Mouse (Mus musculus) hindbrain, embryonic 13.5 days (tissue): Measurements from ENCODE around the gene Six1. TPM values are rescaled to one million over a fixed set of nuclear protein-coding genes. Genes with fewer than 3 reads are reported as not detected.
"Not testable (repeated sequence)": the region's sequence is repeated elsewhere in the genome, so short reads cannot be mapped to it uniquely, and the experiment has no call there.

Experiments
- ATAC-seq: fragments of 200-750 bp; cut with Nextera tagmentation; 2 replicates; pipeline ENCODE4 v1.8.0; 2017; ENCODE audit warnings: moderate TSS enrichment; ENCODE audit not compliant: low FRiP score
- H3K27ac ChIP-seq: fragments of 300-500 bp; sonication (generic); 2 replicates; pipeline ENCODE4 v1.5.1; 2015; ENCODE audit warnings: inconsistent platforms, mild to moderate bottlenecking, moderate library complexity
- H3K27me3 ChIP-seq: fragments of 300-500 bp; sonication (generic); 2 replicates; pipeline ENCODE4 v1.6.1; 2015; ENCODE audit warnings: mild to moderate bottlenecking, inconsistent platforms
- H3K36me3 ChIP-seq: fragments of 300-500 bp; sonication (generic); 2 replicates; pipeline ENCODE4 v1.6.1; 2015; ENCODE audit warnings: mild to moderate bottlenecking, inconsistent platforms
- H3K4me1 ChIP-seq: fragments of 300-500 bp; sonication (generic); replicated peaks from 2 replicates; pipeline ENCODE4 v1.6.1; 2015; ENCODE audit warnings: inconsistent platforms
- H3K4me2 ChIP-seq: fragments of 300-500 bp; sonication (generic); 2 replicates; pipeline ENCODE4 v1.6.1; 2015; ENCODE audit warnings: inconsistent platforms, mild to moderate bottlenecking, moderate library complexity
- H3K4me3 ChIP-seq: fragments of 300-500 bp; sonication (generic); 2 replicates; pipeline ENCODE4 v1.5.1; 2015; ENCODE audit warnings: mild to moderate bottlenecking, inconsistent platforms
- H3K9ac ChIP-seq: fragments of 300-500 bp; sonication (generic); 2 replicates; pipeline ENCODE4 v1.6.1; 2015; ENCODE audit warnings: mild to moderate bottlenecking, inconsistent platforms
- H3K9me3 ChIP-seq: fragments of 300-500 bp; sonication (generic); 2 replicates; pipeline ENCODE4 v1.6.1; 2016; ENCODE audit warnings: inconsistent platforms
- WGBS: fragments of 180-500 bp; shearing (Covaris S2); methylation state at CpG from one replicate; pipeline ENCODE4 v1.1.7; 2015; 5-methylcytosine and 5-hydroxymethylcytosine counted together
- polyA plus RNA-seq: library from polyadenylated mRNA; unstranded; fragments of >200 nt; fragmentation: Nextera tagmentation; extraction: Ambion mirVana; gene quantifications from 2 replicates; pipeline ENCODE4 v1.2.1, GENCODE M21; 2015

The Six1 gene
- polyA plus RNA-seq, 1 experiment from 2014 or later = 2.6 TPM

- Histone ChIP-seq H3K27ac (no peak overlapping the region), H3K4me2 (no peak overlapping the region), H3K4me1 (no peaks in the 10 kb centered on the region), H3K4me3 (no peak overlapping the region), H3K9me3 (no peaks in the 10 kb centered on the region), H3K27me3 (0 out of 2 replicates have a peak, but pooled peaks cover 5% of the 10 kb centered on the region), H3K36me3 (no peaks in the 10 kb centered on the region), H3K9ac (no peak overlapping the region)
- no peak for ATAC-seq
- 85% methylated on average over 4 of the region's 4 CpGs for WGBS
Measured at GRCm38 (mm10) chr12:73014311-73014710, 39.4 kb downstream of the Six1 start.

DNA sequence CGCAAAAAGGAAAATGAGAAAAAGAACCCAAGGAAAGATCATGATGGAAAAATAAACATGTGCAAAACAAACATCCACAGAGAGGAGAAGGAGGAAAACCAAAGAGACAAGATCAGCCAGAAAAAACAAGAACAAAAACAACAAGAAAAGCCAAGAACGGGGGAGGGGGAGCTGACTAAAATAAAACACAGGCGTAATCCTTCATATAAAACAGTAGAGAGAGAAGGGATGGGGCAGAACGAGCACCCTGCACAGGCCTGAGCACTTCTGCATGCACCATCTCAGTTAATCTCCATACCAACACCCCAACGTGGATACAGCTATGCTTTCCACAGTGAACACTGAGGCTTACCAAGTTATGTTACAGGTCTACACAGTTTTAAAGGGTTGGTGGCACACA, 40.9 kb downstream of the Six1 start:
- no peak overlapping the region for H3K9ac ChIP-seq
- no peaks in the 10 kb centered on the region for H3K9me3 ChIP-seq
- H3K4me3 ChIP-seq = no peak overlapping the region
- H3K36me3 ChIP-seq = no peaks in the 10 kb centered on the region
- H3K4me2 ChIP-seq = no peak overlapping the region
- H3K4me1 ChIP-seq = no peaks in the 10 kb centered on the region
- ATAC-seq = no peak
- WGBS = 70% methylated on average over 5 of the region's 5 CpGs
- H3K27me3 ChIP-seq = no peaks in the 10 kb centered on the region
- H3K27ac ChIP-seq = no peak overlapping the region

DNA sequence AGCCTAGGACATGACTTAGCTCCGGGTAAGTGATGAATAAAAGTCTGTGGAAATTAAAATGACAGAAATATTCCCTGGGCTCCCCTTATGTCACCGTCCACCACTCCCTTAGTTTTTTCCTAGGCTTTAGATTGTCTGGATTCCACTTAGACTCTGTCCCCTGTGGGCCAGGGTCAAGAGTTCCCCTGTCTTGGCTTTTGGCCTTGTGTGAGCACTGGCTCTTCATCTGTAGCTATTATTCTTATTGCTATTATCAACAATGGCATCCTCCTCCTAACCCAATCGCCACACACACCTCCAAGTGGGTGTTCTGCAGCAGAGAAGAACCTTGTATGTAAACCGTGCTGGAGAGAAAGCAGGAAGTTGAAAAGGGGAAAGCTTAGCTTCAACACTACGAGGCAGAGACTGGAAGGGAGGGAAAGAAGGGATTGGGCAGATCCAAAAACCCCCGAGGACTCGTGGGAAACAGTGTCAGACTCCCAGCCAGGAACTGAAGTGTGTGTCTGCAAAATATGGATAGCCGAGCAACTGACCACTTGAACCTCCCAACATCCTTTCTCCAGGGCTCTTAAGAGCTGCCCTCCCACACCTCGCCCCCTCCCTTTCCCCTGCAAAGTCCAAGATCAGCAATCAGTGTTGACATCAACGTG, 41.4 kb downstream of the Six1 start:
- H3K36me3 ChIP-seq = no peaks in the 10 kb centered on the region
- ATAC-seq = no peak
- no peak overlapping the region for H3K9ac ChIP-seq
- no peak overlapping the region for H3K27ac ChIP-seq
- no peak overlapping the region for H3K4me2 ChIP-seq
- WGBS = 62% methylated on average over 10 of the region's 10 CpGs
- H3K9me3 ChIP-seq = no peaks in the 10 kb centered on the region
- no peaks in the 10 kb centered on the region for H3K27me3 ChIP-seq
- no peaks in the 10 kb centered on the region for H3K4me1 ChIP-seq
- H3K4me3 ChIP-seq = no peak overlapping the region

DNA sequence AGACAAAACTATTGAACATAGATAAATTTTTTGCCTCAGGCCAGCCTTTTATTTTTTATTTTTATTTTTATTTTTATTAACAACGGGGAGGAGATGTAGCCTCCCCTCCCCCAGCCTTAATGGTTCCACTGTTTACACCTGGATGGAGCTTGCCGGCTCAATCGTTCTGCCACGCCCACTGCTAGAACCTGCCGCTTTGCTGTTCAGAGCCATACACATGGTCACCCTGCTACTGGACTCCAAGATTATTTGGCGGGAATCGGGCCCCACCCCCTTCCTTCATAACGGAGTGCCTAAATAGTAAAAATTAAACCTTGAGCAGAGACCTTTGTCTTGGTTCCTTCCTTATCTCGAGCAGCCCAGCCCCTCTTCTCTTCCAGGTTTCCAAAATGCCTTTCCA, 50.8 kb downstream of the Six1 start:
- not testable (repeated sequence) for H3K4me3 ChIP-seq, H3K9ac ChIP-seq, H3K36me3 ChIP-seq, H3K4me1 ChIP-seq, H3K27ac ChIP-seq, H3K4me2 ChIP-seq, H3K9me3 ChIP-seq, ATAC-seq, H3K27me3 ChIP-seq
- WGBS = 58% methylated on average over 9 of the region's 9 CpGs

GRCm38 (mm10) chr12:73002281-73002680, 51.4 kb downstream of the Six1 start:
- H3K4me3 ChIP-seq, ATAC-seq: not testable (repeated sequence)

DNA sequence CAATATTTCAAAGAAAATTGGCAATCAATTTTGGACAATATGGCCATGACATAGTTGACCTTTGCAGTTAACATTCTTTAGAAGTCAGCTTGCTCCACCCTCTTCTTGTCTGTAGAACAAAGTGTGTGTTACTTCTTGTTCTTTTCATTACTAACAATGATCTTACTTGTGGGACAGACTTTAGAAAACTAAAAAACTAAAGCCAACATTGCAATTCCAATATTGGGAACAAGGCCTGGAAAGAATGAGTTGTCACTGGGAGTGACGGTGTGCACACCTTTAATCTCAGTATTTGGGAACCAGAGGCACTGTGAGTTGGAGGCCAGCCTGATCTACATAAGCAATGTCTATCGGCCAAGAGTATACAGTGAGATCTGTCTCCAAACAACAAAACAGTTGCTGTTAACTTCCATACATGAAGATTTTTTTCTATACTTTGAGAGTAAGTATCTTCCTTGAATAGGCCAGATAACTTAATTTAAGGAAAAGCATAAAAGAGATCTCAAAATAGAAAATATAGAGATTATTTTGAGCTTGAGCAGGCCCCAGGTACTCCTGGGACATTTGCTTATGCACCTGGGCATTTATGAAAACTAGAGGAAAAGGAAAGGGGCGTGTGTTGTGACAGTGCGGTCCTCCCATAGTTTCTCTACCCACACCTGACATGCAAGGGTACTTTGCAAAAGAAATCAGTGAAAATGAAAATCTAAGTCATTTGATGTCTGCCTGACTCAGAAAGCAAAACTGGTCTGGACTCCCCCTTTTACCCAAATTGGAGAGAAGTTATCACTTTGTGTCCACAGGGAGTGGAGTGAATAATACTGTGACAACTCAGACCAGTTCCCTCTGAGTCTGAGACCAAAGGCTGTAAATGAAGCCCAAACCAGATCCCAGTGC, 55.3 kb downstream of the Six1 start:
- Histone ChIP-seq H3K9ac (no peak overlapping the region), H3K9me3 (no peaks in the 10 kb centered on the region), H3K4me3 (no peak overlapping the region), H3K4me2 (no peak overlapping the region), H3K36me3 (no peaks in the 10 kb centered on the region), H3K4me1 (no peaks in the 10 kb centered on the region), H3K27ac (no peak overlapping the region), H3K27me3 (0 out of 2 replicates have a peak, but pooled peaks cover 8% of the 10 kb centered on the region)
- no peak for ATAC-seq
- 88% methylated on average over 4 of the region's 4 CpGs for WGBS

More at GRCm38 (mm10) chr12:73002281-73002680, 51.4 kb downstream of the Six1 start:
- not testable (repeated sequence) for H3K4me2 ChIP-seq, H3K9ac ChIP-seq, H3K4me1 ChIP-seq, H3K36me3 ChIP-seq, H3K9me3 ChIP-seq, H3K27me3 ChIP-seq, H3K27ac ChIP-seq
- 50% methylated on average over 17 of the region's 17 CpGs for WGBS

DNA sequence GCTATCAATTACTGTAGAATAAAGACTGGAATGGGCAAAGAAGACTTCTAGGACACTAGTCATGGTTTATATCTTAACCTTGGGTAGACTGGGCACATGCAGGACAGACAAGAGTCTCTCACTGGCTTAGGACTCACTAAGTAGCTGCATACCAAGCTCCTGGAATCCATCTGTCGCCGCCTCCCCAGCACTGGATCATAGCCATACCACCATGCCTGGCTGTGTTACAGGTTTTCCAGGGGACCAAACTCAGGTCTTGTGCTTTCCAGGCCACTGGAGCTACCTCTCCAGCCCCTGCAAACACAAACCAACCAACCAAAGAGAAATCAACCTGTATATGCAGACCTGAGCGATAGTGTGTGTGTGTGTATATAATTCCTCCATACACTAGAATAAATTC, 57.0 kb downstream of the Six1 start:
- H3K4me1 ChIP-seq = no peaks in the 10 kb centered on the region
- 0 out of 2 replicates have a peak, but pooled peaks cover 4% of the 10 kb centered on the region for H3K27me3 ChIP-seq
- H3K4me2 ChIP-seq = no peak overlapping the region
- ATAC-seq = no peak
- no peak overlapping the region for H3K27ac ChIP-seq
- WGBS = 91% methylated on average over 3 of the region's 3 CpGs
- no peak overlapping the region for H3K9ac ChIP-seq
- H3K4me3 ChIP-seq = no peak overlapping the region
- H3K9me3 ChIP-seq = no peaks in the 10 kb centered on the region
- no peaks in the 10 kb centered on the region for H3K36me3 ChIP-seq

Other genes with a start within 250 kb of the Six1 start
- not detected in 2 replicates for gene Six6, start 114.0 kb downstream of the Six1 start, polyA plus RNA-seq
- 4.6 and 5.2 TPM in 2 replicates for gene 4930447C04Rik, start 113.1 kb downstream of the Six1 start, polyA plus RNA-seq
- gene Six4, start 59.6 kb upstream of the Six1 start, polyA plus RNA-seq = 0.69 and 1.0 TPM in 2 replicates
- 20.1 and 21.1 TPM in 2 replicates for gene Mnat1, start 69.8 kb upstream of the Six1 start, polyA plus RNA-seq
- gene Trmt5, start 232.8 kb upstream of the Six1 start, polyA plus RNA-seq = 12.9 and 15.1 TPM in 2 replicates
- gene Slc38a6, start 232.9 kb upstream of the Six1 start, polyA plus RNA-seq = 10.9 and 14.3 TPM in 2 replicates